Mouse (Mus musculus) ovary, postnatal 10 days (tissue): ENCODE data around the gene Btbd2.
"Not testable (repeated sequence)": the region's sequence is repeated elsewhere in the genome, so short reads cannot be mapped to it uniquely, and the experiment has no call there.

ENCODE experiments used
- DNase-seq: peaks from one replicate; pipeline ENCODE4 v3.0.0; 2022; ENCODE audit warnings: low spot score

The Btbd2 gene

DNA sequence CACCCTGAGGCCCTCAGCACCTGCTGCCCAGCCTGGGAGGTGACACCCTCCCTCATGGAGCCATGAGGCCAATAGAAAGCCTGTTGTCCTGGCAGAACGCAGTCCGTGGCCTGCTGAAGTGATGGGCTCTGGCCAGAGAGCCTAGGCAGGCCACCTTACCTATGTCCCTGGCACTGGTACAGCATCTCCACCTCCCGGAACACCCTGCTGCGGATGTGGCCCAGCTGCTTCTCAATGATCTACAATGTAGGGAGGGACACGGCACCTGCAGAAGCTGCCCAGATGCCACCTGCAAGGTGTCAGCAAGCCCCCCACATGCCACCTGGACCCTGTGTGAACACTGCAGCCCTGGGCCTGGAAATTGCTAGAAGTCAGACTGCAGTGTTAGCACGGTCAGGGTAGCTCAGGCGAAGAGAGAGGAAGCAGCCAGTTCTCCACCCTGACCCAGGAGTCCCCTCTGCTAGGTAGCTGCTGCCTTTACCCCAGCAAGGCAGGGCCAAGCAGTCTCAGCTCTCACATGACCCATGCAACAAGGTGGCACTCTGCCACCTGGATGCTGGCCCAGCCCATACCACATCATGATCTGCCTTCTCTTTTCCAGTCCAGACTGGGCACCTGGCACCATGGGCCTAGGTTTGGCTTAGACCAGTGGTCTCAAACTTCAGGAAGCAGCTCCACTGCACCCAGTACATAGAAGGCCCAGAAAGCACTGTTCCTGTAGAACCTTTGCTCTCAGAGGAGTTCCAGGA lies 13.0 kb upstream of the Btbd2 start:
- DNase-seq: no peak

DNA sequence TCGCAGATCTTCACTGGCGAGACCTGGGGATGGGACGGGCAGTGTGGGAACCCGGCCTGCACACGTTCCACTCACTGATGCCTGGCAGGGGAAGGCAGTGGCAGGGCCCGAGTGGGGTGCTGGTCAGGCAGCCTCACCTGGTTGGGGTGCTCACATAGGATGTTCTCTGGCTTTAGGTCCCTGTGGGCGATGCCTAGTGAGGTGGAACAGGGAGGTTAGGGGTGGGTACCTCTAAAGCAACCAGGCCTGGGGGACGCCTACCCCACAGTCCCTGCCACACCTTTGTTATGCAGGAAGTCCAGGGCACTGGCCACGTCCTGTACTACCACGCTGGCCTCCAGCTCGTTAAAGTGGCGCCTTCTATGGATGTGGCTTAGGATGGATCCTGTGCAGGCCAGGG lies 12.1 kb upstream of the Btbd2 start:
- DNase-seq: no peak

DNA sequence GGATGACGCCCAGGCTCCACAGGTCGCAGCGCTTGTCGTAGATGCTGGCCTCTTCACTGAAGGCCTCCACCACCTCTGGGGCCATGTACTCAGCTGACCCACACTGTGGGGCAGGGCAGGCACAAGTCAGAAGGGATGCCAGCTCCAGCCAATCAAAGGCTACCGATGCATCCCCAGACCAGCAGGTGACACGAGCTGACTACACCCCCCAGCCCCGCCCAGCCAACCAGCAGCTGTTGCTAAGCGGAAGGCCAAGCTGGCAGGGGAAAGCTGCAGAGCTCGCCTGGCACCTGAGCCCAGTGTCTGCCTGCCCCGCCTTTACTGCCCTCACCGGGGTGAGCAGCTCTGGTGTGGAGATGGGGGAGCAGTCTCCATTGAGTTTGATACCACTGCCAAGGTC lies 11.7 kb upstream of the Btbd2 start:
- no peak for DNase-seq

DNA sequence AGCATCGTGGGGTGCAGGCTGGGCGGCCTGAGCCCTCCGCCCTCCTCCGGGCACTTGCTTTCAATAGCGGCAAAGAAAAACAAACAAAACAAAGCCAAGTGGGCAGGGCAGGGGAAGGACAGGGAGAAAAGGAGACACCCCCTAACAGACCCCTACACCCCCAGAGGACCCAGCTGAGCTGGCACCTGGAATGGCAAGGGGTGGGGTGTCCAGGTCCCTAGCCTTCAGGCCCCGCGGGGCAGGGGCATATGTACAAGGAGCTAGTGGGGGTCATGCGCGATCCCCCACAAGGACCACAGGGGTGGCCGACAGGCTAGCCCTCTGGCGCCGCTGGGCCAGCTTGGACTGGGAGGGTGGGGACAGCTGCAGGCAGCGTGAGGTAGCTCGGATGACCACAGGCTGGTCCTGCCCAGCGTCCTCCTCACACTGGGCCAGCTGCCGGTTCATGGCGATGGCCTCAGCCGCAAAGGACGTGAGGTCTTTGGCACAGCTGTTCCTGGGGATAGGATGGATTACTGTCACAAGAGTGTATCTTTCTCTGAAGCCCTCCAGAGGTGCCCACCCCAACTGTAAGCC lies 10.1 kb upstream of the Btbd2 start:
- DNase-seq: no peak

DNA sequence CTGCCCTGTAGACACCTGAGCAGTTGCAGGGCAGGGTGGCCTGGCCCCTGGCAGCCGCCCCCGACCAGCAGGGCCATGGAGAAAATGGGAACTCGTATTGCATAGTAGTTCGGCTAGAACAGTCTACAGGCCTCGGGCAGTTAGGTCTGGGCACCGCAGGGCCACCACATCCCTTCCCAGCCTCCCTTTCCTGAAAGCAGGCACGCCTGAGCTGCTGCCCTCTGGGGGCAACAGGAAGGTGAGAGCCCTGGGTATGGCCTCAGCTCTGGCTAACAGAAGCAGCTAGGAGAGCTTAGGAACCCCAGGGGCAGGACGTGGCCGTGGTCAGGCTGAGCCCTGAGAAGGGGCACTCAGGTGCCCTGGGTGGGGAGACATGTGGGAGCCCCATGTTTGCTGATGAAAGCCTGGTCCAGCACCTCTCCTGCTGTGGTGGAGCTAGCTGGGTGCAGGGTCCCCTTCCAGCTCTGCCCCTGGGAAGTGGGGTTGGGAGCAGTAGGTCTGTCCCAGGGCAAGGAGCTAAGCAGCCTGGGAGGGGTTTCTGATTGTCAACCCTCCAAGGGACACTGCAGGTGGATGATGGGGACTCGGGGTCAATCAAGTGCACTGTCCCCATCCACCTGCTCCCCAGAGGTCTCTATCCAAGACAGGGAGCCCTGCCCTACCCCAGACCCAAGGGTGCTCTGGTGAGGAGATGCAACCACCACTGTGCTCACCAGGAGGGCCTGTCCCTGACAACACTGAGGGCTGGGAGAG lies 9.3 kb upstream of the Btbd2 start:
- no peak for DNase-seq

DNA sequence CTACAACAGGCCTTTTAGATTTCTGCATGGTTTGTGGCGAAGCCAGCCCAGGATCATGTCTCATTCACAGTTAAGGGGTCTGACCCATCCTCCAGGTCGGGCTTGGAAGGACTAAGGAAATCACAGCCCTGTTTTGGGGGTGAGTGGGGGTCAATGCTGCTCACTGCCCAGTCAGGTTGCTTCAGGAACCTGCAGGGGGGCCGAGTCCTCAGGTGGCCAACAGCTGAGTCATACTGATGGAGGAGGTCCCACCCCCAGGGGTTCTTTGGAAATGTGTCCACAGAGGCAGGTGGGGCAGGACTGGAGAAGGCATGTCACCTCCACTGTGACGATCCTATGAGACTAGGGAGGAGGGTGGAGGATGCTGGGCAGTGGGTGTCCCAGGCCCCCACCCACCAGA lies 8.6 kb upstream of the Btbd2 start:
- DNase-seq: no peak

DNA sequence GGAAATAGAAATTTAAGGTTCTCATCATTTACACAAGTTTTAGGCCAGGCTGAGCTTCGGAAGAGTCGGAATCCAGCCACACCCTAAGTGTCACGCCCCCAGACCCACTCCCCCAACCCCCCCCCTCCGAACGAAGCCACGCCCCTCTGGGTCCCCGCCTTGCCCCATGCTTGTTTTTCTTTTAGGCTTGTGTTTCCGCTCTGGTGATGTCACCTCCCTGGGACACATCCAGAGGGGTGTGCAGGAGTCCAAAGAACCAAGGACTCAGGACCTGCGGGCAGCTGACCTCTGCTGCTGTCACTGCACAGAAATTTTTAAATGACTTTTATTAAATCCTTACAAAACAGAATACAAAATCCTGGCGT lies 8.1 kb upstream of the Btbd2 start:
- DNase-seq: no peak

DNA sequence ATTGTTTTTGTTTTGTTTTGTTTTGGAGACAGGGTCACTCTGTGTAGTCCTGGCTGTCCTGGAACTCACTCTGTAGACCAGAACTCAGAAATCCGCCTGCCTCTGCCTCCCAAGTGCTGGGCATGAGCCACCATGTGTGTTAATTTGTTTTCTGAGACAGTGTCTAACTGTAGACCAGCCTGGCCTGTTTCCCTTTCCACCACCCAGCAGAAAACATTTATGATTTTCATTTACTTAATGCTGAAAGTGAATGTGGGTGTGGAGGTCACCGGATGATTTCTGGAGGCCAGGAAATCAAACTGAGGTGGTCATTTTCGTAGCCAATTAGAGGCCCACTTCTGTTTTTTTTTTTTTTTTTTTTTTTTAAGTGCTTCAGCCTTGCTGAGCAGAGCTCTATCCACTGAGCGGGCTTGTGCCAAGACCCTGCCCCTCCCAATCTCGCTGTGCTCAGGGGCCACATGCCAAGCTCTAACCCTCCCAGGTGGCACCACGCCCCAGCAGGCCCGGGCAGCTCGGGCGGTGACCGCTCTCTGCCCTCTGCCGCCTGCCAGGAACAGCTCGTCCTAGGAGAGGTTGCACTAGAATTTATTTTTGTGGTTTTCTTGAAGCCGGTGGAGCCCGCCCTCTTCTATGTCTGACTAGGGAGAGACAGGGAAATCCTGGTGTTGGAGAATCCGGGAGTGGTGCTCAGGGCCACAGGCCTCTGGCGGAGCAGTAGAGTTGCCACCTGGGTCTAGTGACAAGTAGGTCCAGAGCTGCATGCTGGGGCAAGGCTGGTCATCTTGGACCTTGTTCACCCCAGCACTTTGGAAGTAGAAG lies 7.5 kb upstream of the Btbd2 start:
- DNase-seq: peak; percentile 65

DNA sequence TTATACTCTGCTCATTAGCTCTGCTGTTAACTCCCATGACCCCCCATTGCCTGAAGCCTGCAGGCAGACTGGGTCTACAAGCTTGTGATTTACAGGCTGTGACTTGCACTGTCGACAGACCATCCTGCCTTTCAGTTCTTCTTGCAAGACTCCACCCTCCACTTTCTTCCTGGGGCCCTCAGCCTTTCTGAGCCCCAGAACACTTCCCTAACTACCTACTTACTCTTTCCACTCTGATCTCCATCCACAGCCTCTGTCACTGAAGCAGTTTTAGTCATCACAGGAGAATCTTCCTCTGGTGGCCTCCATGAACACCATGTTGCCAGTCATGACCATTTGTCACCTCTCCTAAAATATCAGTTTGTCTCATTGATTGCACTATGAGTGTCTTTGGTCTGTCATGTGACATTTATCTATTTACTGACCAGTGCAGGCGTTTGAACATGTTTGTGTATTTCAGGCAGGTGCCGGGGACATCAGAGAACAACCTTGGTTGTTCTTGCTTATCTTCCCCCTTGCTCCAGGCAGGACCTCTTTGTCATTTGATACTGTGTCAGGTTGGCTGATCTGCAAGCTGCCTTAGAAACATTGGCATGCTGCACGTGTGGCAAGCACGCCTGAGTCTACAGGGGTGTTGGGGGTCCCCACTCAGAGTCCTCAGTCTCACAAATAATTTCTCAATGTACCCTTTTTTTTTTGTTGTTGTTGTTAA lies 6.8 kb upstream of the Btbd2 start:
- DNase-seq: no peak

DNA sequence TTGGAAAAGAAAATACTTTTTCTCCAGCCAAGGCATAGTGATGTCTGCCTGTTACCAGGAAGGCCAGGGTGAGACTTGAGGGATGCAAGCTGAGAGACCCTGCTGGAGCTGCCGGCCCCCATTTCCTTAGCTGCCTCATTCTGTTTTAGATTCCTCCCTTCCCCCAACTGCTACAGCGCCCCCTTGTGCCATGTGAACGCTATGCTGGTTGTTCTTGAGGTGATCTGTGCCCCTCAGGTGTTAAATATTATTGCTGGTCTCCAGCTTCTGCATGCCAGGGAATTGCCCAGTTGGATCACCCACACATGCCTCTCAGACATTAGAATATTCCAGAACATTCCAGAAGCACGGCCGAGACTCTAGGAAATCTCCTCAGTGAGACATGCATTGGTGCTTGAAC lies 4.3 kb upstream of the Btbd2 start:
- no peak for DNase-seq

DNA sequence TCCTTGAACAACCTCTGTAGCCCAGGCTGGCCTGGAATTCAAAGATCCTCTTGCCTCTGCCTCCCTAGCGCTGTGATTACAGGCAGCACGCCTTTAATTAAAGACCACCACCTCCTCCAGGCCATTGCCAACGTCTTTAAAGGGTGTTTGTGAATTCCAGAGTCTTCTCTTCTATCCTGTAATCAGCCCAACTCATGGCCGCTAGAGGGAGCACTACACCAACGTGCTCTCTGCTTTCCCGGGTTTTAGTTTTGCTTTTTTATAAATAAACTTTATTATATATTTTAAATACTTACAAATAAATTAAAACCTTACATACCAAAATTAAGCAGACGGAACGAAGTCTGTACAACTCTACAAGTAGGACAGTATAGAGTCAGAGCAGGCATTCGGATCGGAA lies 2.3 kb upstream of the Btbd2 start:
- no peak for DNase-seq

DNA sequence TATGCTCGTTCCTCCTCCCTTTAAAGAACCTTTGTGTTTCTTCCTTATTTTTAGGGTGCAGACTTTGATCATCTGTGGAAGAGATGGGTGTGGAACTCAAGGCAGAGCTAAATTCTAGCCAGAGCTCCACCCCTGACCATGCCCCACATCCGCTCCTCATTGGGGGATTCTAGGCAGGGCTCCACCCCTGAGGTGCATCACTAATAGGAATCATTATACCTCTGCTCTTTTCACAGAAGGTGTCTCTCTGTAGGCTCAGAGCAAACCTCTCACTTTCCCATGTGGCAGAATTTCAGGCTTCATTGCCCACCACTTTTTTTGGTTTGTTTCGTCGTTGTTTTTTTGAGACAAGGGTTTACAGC lies 2.0 kb upstream of the Btbd2 start:
- DNase-seq: no peak

DNA sequence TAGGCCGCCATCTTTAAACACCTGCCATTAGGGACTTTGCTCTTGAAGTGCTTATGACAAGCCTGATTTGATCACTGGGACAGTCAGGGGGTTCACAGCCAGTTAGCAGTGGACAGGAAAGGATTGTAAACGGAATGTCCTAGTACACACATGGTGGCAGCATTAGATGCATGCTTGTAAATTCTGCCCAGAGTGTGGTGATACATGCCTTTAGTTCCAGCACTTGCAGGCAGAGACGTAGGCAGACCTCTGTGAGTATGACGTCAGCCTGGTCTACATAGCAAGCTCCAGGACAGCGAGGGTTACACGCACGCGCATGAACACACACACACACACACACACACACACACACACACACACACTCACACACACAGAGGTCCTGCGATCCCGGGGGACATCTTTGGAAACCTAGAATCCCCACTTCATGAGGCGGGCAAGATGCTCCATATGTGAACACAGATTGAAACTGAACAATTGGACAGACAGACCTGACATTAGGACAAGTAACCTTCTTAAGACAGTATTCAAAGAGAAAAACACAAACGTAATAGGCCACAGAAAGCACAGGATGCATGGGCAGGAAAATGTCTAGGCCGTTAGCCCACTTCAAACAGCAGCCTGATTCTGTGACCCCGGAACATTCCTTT lies 1.4 kb upstream of the Btbd2 start:
- no peak for DNase-seq

DNA sequence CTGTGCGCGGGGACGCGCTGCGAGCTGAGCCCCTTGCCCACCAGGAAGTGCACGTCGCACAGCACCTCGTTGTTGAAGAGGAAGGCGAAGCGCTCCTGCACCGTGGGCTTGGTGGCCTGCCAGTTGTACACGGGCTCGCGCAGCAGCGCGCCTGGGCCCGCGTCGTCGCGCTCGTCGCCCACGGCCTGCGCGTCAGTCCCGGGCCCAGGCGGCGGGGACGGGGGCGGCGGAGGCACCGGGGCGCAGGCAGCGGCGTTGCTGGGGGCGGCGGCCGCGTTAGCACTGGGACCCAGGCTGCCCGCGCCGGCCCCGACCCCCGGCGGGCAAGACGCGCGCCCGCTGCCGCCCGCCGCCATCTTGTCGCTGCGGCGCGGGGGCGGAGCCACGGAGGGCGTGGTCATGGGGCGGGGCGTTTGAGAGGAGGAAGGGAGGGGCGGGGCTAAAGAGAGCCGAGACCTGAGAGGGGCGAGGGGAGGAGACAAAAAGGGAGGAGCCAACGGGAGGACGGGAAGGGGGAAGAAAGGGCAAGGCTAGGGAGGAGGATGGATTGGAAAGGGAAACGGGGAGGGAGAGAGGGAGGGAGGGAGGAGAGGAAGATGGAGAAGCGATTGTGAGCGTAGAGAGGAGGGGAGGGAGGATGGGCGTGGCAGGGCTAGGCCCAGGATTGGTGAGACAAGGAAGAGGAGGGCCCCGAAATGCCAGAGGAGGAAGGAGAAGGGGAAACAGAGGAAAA lies 575 bp downstream of the Btbd2 start:
- peak; percentile 83 for DNase-seq

DNA sequence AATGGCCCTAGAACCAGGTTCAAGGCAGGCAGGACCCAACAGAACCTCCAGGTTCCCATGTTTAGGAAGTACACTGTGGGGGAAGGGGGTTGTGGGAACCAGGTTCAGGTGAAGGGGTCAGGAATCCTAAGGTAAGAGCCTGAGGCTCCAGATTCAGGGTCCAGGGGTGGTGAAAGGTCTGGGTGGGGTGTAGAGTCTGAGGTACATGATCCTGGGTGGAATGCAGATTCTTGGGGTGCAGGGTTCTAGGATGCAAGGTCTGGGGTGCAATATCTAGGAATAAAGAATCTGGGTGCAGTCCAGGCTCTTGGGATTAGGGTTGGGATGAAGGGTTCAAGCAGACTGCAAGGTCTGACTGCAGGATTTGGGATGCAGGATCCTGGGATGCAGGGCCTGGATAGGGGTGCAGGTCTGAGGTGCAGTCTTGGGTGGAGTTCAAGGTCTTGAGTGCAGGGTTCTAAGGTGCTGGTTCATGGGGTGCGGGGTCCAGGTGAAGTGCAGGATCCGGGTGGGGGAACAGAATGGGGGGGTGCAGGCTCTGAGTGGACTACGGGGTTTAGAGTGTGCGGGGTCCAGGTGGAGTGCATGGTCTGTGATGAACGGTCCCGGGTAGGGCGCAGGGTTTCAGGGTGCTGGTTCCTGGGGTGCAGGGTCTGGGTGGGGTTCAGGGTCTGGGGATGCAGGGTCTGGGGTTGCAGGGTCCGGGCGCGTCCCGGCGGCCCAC lies 1.3 kb downstream of the Btbd2 start:
- DNase-seq: no peak

DNA sequence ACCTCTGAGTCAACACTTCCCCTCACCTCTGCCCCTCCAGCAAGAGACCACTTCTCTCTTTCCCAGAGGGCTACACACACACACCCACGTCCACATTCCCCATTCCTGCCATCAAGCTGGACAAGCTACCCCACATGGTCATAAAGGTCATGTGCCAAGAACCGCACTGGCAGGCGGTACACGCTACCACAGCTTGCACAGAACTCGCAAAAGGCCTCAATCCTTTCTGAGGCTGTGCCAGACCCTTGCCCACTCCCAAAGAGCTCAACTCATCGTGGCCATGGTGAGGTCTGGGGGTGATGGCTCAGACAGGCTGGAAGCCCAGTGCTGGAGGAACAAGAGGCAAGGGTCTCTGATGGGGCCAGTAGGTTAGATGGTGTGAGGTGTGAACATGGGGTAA lies 2.0 kb downstream of the Btbd2 start:
- no peak for DNase-seq

DNA sequence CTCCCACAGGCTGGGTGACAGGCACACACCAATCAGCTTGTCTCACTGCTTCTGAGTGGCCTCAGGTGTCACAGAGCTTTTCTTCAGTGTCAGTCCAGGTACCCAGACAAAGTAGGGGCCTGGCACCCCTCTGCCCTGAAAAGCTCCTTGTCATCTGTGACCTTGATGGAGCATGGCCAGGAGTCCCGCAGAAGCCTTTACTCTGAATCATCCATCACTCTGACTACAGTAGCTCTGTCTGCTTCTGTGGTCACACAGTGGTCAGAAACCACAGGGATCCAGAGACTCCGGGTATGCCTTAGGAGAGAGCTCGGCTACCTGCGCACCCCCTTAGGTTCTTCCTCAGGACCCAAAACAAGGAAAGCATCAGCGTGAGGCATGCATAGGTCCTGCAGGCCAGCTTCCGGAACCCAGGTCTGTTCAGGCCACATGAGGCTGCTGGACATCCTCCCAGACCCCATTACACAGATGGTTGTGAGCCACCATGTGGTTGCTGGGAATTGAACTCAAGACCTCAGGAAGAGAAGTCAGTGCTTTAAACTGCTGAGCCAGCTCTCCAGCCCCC lies 3.6 kb downstream of the Btbd2 start:
- no peak for DNase-seq

DNA sequence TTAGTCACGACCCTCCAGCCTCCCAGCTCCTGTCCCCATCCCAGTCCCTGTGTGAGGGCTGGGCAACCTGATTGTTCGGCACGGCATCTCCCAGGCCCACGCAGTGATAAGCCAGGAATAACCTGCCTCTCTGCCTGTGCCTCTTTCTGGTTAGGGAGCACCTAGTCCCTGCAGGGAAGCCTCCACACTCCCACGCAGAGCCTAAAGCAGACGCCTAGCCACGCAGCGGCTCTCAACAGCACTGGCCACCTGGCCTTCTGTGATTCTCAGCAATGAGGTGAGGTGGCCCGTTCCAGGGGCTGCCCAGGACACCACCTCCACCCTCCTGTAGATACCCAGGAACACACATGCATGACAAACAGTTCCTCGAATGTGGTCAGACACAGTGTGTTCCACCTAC lies 6.5 kb downstream of the Btbd2 start:
- DNase-seq: no peak

DNA sequence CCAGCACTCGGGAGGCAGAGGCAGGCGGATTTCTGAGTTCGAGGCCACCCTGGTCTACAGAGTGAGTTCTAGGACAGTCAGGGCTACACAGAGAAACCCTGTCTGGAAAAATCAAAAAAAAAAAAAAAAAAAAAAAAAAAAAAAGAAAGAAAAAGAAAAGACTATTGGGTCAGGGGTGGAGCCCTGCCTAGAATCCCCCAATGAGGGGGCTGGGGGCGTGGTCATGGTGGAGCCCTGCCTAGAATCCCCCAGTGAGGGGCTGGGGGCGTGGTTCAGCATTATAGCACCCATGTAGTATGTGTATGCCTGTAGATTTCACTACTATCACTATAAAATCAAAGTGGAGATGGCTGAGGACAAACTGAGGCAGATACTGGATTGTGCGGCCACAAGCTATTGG lies 7.0 kb downstream of the Btbd2 start:
- DNase-seq: not testable (repeated sequence)

DNA sequence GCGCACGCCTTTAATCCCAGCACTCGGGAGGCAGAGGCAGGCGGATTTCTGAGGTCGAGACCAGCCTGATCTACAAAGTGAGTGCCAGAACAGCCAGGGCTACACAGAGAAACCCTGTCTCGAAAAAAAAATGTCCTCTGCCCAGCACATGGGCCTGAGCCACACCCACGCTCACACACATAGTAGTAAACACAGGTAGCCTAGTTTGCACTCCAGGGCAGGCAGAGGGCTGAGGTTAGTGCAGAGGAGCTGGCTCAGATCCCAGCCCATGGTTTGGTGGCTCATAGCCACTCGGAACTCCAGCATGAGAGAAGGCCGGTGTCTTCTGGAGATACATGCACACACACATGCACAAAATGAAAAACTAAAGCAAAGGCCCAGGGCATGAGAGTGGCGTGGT lies 9.9 kb downstream of the Btbd2 start:
- DNase-seq: no peak
